Mouse (Mus musculus) stomach, postnatal 0 days (tissue): Measurements from ENCODE around the gene Cep170.

Experiments used
- CTCF ChIP-seq: IDR thresholded peaks from 2 replicates; pipeline ENCODE4 v1.5.1; 2016; ENCODE audit warnings: antibody characterized with exemption, low read depth, mild to moderate bottlenecking, moderate library complexity
- EP300 ChIP-seq: optimal IDR thresholded peaks from 2 replicates; pipeline ENCODE3; 2016; ENCODE audit warnings: antibody characterized with exemption

- TF ChIP-seq CTCF (no peak), EP300 (no peak)
Measured at GRCm38 (mm10) chr1:176845082-176845977, 31.5 kb upstream of the Cep170 start.
